Mouse (Mus musculus): ENCODE measurements around the gene Dnajc6.

Gene Dnajc6

DNA sequence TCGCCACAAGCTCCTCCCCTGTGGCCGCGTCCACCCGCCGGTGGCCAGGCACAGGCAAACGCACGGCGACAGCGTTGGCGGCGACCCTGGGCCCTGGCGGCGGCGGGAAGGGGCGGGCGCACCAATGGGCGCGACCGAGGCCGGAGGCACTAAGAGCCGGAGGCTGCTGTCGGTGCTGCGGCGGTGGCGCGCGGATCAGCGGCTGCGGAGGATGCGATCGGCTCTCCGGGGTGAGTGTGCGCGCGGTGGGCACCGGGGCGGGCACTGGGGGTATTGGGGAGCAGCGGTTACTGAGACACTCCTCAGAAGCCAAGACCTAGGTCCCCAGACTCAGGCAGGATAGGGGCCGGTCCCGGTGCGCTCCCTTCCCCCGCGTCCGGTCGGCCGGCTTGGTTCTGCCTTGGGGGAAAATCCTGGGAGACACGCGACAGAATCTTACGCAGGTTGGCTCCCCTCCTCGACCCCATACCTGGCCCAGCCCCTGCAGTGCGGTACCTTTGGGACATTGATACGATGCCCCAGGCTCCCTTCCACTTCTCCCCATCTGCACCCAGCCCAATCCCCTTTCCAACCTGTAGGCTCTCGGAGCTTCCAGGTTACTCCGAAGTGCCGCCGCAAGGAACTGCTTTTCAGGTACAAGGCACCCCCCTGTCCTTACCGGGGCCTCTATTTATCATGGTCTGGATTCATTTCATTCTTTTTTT is at the start of gene Dnajc6:
Dnajc6 (plus strand) TSS at position 115 of the 704 bp plus-strand sequence.
- DNase-seq, result peak; percentile 34

DNA sequence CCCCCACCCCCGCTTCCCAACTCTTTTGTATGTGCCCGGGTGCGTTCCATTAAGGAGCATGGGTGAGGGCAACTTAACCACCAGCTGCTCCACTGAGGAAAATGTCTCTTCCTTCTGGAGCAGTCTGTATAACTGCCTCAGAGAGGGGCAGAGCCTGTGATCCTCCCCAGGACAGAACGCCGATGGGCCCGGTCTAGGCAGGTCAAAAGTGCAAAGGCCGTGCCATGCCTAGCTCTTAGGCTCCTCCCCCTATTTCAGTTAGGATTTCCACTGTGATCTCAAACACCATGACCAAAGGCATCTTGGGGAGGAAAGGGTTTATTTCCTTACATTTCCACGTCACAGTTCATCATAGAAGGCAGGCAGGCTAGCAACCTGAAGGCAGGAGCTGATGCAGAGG is 47.7 kb upstream of the Dnajc6 start:
- no peak for DNase-seq

DNA sequence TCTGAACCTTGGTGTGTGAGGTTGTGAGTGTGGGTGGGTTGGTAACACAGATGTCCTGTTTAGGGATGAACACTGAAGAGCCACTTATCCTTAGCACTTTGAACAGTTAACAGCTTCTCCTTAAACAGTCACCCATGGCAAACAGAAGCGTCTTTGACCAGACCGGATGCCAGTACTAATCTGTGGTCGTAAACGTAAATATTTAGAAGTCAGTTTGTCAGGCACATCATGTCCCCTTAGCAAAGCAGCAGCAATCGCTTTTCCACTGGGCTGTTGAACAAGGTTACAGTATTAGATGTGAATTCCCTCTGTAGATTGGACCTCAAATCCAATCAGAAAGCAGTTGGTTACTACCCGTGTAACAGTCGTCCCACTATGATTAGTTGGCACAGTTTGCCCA is 47.1 kb upstream of the Dnajc6 start:
- DNase-seq, result no peak

DNA sequence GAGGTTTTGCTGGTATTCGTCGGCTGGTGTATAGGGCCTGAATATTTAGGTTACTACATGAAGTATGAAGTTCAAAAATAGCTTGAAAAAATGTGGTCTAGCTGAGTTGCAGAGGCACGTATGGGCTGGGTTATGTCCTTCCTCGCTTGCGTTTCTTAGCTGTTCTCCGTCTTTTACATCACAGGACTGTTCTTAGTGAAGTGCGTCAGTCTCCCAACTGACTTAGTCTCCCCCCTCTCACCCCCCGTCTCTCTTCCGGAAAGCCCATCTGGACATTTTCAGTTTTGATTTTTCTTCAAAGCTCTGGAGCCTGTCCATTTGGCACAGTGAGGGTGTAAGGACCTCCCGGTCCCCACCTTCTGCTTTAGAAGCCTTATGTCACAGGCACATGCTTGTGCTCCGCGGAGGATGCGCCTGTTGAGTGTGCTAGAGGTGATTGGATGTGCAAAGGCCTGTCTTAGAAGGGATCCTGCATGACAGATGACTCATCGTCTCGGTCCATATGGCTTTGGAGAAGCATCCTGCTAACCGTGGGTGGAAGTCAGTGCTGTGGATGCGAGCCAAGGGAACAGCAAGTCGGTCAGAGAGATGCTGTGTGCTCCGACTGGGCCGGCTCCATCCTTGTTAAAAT is 46.2 kb upstream of the Dnajc6 start:
- DNase-seq, result no peak

DNA sequence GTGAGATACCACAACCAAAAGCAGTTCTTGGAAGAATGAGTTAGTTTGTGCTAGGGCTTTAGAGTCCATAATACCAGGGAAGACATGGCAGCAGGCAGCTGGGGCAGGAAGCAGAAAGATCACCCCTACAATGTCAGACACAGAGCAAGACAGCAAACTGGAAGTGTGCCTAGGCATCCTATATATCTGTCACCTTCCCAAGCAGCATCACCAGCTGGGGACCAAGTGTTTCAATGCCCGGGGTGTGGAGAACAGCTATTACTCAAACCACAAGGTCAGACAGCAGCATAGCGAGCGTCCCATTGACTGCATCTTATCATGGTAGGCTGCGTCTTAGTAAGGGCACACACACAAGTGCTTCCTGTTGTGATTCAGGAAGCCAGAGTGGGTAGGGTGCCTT is 45.4 kb upstream of the Dnajc6 start:
- no peak for DNase-seq

DNA sequence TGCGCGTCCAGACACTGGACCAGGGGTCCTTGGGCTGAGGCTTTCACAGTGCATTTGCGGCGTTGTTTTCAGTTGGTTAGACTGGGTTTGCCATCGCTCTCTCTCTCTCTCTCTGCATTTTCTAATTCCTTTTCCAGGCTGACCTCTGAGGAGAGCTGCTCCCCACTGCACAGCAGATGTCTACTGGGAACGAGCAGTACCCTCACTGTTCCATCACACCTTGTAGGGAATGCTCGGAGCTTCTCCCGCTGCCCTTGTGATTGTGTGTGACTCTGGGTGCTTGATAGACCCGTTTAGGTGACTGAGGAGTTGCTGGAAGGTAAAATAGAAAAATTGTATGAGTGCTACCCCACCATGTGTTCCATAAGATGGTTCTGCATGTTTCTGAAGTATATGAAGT is 43.6 kb upstream of the Dnajc6 start:
- DNase-seq, result no peak

DNA sequence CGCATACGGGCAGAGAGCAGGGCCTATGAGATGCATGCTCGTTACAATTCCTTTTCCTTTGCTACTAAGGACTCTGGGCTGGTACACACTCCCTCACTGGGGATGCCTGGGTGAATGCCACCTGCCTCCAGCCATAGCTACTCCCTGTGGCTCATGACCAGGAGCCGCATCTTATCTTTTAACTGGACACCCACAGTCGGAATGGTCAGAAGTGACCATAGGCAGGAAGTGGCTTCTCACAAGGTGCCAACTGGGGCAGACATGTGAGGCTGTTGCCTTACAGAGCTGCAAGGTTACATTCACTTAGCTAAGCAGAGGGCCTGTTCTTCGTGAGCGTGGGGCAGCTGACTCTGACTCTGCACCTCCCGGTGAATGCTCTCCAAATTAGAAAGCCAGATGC is 39.3 kb upstream of the Dnajc6 start:
- no peak for DNase-seq

DNA sequence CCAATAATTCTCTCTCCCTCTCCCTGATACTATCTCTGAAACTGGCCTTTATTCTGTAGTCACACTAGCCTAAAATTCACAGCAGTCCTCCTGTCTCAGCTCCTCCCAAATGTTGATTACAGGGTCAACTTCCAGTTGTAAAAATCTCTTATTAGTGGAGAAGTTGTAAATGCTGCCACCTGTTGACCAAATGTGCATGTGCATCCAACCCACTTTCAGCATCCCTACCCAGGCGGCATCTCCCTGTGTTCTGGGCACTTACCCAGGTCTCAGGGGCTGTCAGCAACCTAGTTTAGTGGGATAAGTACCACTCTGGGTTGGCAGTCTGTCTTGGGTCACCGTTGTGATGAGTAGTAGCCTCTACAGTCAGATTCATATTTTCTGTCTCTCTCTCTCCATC is 38.1 kb upstream of the Dnajc6 start:
- DNase-seq, result peak; percentile 51

DNA sequence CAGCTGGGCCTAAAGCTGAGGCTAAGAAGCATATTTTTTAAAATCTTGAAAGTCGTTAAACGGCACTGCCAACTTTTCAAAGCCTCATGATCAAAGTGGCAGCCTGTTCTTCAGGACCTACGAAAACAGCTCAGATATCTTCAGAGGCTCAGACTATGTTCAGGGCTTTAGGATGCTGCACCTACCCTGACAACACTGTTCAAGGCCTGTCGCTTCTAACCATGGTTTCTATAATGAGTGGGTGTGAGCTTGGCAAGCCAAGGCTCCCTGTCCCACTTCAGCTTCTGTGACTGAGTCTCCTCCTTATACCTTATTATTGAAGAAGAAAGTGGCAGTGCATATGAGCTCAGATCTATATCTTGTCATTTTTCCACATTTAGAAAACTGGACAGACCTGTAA is 37.1 kb upstream of the Dnajc6 start:
- no peak for DNase-seq

DNA sequence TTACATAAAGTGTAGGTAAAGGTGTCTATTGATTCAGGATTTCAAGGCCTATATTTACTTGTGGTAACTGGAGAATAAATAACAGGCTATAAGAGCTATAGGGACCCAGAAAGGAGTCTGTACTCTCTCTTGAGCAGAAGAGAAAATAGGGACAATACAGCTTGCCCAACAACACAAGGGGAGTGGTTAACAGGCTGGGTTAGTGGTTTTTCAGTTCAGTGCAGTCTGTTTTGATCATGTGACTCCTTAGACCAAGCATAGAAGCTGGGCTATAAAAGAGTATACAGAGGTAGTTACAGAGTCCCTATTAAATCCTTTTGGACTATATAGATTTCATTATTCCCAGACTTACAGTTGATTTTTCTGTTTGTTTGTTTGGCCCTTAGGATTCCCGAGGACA is 36.3 kb upstream of the Dnajc6 start:
- DNase-seq, result no peak

DNA sequence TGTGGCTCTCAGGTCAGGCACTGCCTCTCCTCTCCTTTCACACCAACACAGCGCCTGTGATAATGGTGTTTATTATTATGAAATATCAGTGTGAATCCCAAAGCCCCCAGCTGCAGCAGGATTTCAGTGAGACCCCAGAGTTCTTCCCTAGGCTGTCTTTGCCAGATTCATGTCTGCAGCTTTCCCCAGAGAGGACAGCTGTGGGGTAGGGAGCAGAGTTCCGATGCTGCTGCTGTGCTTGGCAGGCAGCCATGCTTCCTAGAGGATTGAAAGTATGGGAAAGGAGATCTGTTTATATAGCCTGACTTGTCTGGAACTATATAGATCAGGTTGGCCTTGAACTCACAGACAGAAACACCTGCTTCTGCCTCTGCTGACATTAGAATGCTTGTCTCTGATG is 34.4 kb upstream of the Dnajc6 start:
- peak; percentile 1 for DNase-seq

DNA sequence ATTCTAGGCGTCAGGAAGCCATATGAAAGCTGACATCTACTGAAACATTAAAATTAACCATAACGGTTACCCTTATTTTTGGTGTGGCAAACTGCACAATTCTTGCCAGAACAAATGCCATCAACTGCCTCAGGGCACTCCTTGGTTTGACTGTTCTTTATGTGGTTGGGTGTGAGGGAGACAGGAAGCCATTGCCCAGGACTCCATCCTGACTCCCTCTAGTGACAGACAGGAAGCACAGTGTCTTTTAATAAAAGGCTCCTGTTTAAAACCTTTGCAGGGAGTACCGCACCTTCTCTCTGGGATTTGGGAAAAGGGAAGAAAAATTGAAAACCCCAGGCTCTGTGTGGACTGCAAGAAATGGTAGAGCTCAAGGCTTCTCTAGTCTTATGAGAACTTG is 30.2 kb upstream of the Dnajc6 start:
- DNase-seq, result no peak

DNA sequence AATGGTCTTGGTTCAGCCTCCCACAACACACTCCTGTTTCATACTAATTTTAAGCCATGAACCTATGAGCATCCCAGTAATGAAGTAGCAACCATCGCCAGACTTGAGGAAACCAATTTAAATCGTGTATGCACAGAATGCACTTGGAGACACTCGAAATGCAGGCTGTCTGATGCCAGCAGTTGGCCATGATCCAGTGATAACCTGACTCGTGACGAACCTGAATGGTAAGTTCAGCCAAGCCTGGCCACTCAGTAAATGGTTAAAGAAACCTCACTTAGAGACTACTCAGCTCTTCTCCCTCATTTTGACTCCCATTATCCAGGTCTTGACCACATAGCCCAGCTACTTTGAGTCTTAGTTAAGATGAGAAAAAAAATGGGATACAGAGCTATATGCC is 27.2 kb upstream of the Dnajc6 start:
- peak; percentile 54 for DNase-seq

DNA sequence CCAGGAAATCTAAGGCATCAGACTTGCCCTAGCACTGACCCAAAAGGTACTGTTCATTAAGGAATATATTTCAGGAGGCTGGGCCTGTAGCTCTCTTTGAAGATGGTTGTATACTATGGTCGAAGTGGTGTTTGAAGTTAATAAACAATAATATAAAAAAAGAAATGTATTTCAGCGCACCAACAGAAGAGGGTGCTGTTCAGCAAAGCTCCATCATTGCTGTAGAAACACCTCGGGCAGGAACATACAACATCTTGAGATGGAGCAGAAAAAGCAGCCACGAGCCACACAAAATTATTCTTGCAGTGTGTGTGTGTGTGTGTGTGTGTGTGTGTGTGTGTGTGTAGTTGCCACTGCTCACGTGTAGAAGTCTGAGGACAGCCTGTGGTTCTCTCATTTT is 25.9 kb upstream of the Dnajc6 start:
- DNase-seq, result no peak

DNA sequence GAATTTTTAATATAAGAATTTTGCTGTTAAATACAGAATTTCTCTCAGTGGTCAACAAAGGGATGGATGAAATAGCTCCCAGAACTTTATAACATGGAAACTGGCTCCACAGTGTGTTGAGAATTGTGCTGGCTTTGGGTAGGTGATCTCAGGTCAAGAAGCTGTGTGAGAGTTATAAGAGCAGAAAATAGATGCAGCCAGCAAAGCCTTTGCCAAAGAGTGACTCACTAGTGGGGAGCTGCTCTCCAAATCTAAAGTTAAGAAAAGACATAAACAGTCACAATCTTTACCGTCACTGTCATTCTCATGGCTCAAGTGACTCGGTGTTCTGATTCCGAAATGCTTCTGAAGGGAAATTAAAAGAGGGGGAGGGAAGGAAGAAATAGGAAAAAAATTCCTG is 23.7 kb upstream of the Dnajc6 start:
- no peak for DNase-seq

DNA sequence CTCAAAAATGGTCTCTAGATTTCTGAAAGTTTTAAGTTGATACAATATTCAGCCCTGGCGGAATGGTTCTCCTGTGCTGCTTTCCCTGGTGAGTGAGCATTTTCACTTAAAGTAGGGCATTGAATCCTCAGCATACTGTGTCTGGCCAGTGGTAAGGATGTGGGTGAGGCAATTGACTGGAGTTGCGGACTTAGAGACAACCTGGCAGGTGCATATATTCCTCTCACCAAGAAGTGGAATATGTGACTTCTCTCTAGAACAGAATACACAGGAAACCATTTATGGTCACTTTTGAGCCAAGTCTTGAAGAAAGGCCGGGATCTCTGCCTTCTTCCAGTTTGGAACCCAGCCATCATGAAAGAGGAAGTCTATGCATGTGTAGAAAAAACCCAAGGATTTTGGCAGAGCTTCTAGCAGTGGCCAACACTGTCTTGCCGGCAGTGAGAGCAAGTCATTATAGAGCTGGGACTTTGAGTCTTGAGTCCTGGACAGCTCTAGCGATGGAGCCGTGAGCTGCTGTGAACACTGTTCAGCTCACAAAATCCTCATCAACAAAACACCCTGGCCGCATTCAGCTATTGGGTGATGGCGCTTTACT is 6.0 kb upstream of the Dnajc6 start:
- no peak for DNase-seq

DNA sequence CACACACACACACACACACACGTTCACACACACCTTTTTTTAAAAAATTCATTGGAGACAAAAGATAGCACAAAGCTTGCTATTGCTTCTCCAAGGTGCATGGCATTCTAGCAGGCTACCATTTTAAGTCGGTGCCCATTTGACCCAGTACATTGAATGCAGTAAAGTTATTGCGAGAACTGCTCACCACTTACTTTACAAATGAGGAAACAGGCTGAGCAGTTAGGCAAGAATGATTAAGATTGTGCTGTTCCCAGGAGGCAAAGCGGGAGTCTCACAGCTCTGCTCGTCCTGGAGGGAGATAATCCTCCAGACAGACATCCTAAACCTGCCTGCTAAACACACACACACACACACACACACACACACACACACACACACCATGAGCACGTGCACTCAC is 4.7 kb upstream of the Dnajc6 start:
- no peak for DNase-seq

DNA sequence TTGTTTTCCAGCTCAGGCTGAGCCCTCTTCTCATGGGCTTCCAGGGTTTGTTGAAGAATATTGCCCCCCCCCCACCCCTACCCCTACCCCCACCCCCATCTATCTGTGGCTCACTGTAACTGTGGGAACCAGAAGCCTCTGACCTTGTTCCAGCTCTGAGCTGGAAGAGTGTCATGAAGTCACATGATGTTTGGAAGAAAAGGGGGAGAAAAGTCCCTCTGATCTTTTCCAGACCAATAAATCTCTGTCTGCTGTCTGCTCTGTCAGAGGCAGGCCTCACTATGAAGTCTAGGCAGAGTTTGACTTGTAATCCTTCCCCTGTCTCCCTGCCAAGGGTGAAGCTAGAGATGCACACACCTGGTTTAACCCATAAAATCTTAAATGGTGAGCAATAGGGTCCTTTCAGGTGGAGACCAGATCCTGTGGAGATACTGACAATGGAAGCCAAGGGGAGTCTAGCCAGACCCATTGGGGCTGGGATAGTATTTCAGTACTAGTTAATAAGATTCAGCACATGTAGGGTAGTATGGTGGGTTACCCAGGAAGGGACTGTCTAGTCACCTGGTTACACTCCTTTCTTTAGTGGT is 2.7 kb upstream of the Dnajc6 start:
- no peak for DNase-seq

DNA sequence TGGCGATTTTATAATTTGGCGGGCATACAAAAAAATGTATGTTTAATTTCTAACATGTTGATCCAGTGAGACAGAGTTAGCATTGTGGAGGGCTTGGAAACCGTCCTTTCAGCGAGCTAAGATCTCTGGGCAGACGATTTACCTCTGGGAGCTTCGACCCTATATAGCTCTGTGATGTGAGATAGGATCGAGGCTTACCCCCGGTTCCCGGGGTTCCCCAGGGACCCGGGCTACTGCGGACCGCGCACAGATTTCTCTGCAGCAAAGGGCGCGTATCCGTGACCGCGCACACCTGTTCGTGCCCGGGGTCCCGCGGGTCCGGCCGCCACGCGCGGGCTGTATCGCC is 287 bp upstream of the Dnajc6 start:
- no peak for DNase-seq

DNA sequence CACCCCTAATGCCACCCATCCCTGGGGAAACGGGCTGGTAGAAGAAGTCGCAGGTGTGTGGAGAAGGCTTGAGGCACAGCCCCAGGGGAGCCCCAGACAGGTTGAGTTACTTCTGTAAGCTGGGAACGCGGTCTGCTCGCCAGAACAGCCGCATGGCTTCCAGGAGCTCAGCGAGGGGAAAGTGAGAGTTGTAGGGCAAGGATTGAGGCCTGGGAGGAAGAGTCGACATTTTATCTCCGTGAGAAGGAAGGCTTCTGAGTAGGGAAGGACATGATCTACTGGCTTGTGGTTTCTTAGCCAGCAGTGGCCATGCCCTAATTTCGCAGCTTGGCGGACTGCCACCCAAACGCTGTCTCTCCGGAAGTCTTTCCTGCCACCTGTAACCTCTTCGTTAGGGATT is 888 bp downstream of the Dnajc6 start:
- peak; percentile 47 for DNase-seq

DNA sequence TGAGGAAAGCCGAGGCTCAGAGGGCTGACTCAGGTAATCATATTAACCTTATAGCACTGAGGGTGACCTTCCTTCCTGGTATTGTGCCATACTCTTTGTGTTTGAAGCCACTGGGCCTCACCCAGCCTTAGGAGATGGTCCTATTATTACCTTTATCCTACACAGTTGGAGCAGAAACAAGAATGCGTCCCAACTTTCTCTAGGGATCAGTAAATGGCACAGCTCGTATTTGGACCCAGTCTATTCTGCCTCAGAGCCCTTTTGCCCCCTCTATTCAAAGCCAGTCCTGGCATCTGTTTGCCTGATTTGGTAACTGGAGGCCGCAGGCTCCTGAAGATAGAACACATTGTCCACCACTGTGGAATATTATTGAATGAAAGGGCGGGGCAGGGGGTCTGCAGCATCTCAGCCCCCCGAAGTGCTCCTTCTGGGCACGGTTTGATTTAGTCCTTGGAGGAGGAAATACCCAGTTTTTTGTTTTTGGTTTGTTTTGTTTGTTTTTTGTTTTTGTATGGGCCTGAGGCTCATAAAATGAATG is 8.1 kb downstream of the Dnajc6 start:
- DNase-seq, result no peak

DNA sequence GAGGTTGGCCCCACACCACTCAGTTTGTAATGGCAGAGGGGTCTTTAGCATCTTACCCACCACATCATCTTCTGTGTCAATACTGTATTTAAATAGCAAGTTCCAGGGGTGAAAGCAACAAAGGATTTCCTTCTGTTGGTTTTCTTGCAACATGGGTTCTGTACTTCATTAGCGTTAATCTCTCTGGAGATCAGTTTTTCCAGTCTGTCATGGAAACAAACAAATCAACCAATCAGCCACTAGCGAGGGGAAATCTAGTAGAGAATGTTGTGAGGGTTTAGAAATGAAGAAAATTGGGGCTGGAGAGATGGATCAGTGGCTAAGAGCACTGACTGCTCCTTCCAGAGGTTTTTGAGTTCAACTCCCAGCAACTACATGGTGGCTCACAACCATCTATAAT is 9.5 kb downstream of the Dnajc6 start:
- DNase-seq, result no peak

DNA sequence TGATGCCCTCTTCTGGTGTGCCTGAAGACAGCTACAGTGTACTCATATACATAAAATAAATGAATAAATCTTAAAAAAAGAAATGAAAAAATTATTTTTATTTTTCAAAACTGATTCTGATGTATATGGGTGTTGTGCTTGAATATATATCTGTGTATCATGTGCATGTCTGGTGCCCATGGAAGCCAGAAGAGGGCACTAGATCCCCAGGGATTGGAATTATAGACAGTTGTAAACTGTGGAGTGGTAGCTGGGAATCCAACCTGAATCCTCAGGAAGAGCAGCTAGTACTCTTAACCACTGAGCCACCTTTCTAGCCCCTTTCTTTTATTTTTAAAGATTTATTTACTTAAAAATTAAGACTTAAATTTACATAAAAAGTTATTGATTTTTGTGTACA is 9.9 kb downstream of the Dnajc6 start:
- DNase-seq, result no peak

Measured in kidney, adult 18-20 months (tissue).